Mouse (Mus musculus): Measurements from ENCODE around the gene Galk1.
"Not testable (repeated sequence)": the region's sequence is repeated elsewhere in the genome, so short reads cannot be mapped to it uniquely, and the experiment has no call there.

The Galk1 gene

GRCm38 (mm10) chr11:116030088-116030897 lies 17.8 kb upstream of the Galk1 start, which contains the start of gene Unk:
Gene Unk, plus strand, starts transcription at chr11:116030322.
- DNase-seq, result peak; percentile 92

GRCm38 (mm10) chr11:116029086-116029865 lies 16.8 kb upstream of the Galk1 start:
- DNase-seq, result no peak

- no peak for DNase-seq
Measured at GRCm38 (mm10) chr11:116028177-116028865, 15.8 kb upstream of the Galk1 start.

GRCm38 (mm10) chr11:116027756-116028155 lies 15.2 kb upstream of the Galk1 start, which contains the start of gene H3f3b:
Gene H3f3b, minus strand, starts transcription at chr11:116027962.
- DNase-seq, result no peak

DNA sequence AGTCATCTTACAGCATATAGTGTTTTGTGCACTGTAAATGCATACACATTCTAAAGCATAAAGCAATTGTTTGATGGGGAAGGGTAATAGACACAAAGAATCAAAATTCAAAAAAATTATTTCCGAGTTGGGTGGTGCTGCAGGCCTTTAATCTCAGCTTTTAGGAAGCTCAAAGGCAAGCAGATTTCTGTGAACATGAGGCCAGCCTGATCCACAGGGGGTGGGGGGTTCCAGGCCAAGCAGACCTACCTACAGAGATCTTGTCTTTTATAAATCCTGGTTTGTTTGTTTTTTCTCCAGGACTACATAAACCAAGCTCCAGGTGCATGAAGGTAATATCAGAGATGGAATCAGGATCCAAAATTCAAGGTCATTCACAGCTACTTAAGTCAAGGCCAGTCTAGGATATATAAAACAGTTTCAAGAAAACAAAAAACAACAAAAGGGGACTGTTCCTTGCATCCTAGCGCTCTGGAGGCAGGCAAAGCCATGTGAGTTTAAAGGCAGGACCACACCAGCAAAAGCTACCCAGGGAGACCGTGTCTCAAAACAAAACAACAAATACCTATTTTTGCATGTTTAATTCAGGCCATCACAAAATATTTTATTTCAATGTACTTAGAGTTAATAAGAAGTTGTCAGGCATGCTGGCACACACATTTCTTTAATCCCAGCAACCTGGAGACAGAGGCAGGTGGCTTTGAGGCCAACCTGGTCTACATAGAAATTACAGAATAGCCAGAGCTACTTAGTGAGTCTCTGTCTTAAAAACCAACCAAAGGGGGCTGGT lies 12.7 kb upstream of the Galk1 start:
- no peak for DNase-seq

- DNase-seq, result peak; percentile 89
Measured at GRCm38 (mm10) chr11:116024356-116024808, 11.9 kb upstream of the Galk1 start.

- DNase-seq, result peak; percentile 67
Measured at GRCm38 (mm10) chr11:116023771-116024355, 11.3 kb upstream of the Galk1 start.

DNA sequence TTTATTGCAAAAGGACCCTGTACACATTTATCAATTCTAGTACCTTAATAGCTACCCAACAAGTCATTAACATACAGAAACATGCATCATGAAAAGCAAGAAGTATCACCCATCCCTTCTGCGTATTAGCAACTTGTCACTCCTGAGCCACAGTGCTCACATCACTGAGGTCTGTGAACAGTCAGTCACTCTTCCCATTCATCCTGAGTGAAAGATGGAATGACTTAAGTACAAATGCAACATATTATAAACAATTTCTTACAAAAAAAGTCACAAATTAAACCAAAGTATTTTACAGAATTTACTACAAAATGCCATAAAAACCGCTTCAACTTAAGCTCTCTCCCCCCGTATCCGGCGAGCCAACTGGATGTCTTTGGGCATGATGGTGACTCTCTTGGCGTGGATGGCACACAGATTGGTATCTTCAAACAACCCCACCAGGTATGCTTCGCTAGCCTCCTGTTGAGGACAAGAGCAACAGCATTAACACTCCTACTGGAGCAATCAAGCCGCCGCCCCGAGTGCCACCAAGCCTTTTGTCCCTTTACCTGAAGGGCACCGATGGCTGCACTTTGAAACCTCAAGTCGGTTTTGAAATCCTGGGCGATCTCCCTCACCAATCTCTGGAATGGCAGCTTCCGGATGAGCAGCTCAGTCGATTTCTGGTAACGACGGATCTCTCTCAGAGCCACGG lies 10.7 kb upstream of the Galk1 start:
- not testable (repeated sequence) for DNase-seq

GRCm38 (mm10) chr11:116022256-116022780 lies 9.8 kb upstream of the Galk1 start:
- DNase-seq, result no peak

DNA sequence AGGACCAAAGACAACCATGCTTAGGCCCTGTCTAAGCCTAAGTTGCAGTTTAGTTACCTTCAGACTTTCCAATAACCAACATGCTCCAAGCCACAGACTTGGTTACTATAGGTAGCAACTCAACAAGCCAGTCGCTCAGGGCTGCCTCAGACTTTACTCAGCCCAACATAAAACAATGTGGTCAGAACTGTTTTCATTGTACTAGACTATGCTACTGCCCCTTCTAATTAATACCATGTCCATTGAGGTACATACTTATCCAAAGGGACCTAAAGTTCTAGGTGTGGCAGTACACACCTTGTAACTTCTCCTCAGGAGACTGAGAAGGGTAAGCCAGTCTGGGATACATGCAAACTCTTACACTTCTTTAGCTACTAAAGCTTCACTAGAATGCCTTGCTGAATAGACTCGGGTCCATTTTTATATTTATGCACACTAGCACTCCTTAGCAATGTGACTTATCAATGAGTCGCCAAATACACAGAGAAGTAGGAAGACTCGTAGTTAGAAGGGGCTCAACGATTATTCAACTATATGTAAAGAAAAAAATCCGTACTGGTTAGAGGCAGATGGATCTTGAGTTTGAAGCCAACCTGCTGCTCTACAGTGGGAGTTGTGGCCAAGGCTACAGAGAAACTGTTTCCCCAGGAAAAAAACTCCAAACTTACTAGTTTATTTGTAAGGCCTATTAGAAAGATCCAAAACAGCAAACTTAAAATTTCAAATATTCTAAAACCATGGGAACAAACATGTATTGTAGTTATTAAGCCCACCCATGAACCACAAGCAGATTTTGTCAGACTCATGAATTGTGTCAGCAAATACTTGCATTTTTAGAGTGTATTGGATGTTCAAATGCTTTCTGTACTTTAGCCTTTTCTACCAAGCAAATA lies 9.1 kb upstream of the Galk1 start:
- no peak for DNase-seq

GRCm38 (mm10) chr11:116020519-116020922 lies 8.0 kb upstream of the Galk1 start:
- no peak for DNase-seq

DNA sequence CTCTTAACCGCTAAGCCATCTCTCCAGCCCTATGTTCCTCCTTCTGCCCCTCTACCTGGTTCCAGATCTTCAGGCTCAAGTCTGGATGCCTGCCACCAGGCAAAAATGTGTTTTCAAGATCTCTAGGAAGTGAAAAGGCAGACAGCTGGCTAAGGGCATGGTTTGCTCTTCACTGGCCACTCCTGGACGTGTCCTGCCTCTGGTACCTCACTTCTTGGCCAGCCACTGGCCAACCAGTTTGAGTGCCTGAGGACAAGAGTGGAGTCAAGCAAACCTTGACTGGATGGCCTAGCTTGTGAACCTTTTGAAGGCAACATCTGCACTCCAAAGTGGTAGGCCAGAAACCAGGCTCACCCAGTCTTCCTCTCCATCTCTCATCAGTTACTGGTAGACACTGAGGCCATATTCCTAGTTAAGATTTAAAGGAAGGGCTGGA lies 7.5 kb upstream of the Galk1 start:
- no peak for DNase-seq

DNA sequence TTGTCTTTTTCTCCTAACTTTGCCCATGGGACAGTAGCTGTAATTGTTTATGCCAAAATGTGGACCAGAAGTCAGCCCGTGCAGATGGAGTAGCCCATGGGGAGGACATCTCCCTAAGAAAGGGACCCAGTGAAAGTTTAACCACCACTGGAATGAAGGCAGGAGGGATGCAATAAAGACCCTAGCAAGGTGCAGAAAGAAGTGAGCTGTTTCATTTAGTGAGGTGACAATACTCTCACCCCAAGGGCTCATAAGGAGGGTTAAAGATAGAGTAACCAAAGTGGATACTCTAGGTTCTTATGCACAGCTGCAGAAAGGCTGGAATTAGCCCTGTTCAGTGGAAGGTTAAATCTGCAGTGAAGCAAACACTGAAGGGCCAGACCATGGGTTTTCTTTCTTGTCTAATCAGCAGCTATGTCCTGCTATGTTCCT lies 6.9 kb upstream of the Galk1 start:
- no peak for DNase-seq

DNA sequence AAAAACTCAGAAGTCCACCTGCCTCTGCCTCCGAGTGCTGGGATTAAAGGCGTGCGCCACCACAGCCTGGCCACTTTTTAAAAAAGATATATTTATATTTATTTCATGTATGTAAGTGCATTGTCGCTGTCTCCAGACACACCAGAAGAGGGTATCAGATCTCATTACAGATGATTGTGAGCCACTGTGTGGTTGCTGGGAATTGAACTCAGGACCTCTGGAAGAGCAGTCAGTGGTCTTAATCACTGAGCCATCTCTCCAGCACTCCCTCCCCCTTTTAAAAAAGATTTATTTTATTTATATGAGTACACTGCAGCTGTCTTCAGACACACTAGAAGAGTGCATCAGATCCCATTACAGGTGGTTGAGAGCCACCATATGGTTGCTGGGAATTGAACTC lies 6.3 kb upstream of the Galk1 start:
- not testable (repeated sequence) for DNase-seq

DNA sequence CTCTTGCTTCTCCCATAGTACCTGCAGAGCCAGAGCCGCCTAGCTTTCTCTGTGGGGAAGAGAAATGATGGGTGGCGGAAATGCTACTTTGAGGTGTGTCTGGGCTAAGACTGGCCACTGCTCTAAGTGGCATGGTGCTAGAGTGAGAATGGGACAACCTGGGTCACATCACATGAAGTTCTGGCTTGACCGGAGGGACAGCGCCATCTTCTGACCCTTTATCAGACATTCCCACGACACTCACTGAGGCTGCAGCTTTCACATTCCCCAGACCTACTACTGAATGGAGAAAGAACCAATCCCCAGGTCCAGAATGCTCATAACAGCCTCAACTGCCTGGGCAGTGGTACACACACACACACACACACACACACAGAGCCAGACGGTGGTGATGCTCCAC lies 5.6 kb upstream of the Galk1 start:
- no peak for DNase-seq

DNA sequence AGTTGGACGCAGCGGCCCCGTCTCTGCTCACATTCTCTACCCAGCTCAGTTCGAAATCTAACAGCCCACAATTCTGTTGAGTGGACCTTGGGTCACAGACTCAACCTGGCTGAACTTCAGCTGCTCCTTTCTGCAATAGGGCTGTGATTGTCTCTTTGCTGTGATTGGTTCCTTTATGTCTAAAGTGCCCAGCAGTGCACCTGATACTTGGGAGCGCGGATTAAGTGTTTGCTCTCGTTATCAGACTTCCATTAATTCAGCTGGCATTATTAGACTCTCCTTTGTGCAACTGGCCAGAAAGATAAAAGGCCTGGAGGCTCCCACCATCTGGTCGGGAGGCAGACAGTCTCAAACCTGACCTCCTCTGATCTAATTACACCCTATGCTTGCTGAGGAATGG lies 2.3 kb upstream of the Galk1 start:
- DNase-seq, result no peak

GRCm38 (mm10) chr11:116011529-116012261 lies 824 bp downstream of the Galk1 start:
- DNase-seq, result no peak

DNA sequence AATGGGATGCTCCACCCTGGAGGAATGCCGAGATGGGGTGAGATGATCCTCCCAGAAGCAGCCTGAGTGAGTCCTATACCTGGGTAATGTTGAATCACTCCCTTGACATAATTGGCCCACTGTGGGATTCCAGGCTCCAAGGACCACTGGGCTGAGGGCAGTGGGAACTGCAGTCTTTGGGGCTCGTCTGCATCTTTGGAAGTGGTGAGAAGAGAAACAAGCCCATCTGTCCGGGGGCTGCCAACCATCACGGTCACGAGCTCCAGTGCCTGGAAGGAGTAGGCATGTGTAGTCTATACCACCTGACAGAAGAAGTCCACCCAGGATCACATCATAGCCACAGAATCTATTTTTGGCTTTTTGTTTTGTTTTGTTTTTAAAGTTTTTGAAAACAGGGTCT lies 1.6 kb downstream of the Galk1 start:
- no peak for DNase-seq

GRCm38 (mm10) chr11:116010146-116010545 lies 2.4 kb downstream of the Galk1 start:
- no peak for DNase-seq

All from right cerebral cortex, postnatal 4 days (tissue).